Mouse (Mus musculus): ENCODE results near the gene Sema6c. TPM values are rescaled to one million over a fixed set of nuclear protein-coding genes. Genes with fewer than 3 reads are reported as not detected.

Gene Sema6c
- polyA plus RNA-seq, 1 experiment from 2014 or later: 1.0 TPM

GRCm38 (mm10) chr3:95141474-95141873, 18.8 kb upstream of the Sema6c start:
- no peak overlapping the region for H3K4me3 ChIP-seq (ENCODE audit: low read depth, low read length)
- H3K27ac ChIP-seq (ENCODE audit: low read depth, low read length): no peak overlapping the region
- H3K4me2 ChIP-seq (replicated peaks; ENCODE audit: low read depth): no peak overlapping the region

GRCm38 (mm10) chr3:95141952-95142616, 18.2 kb upstream of the Sema6c start, which contains the start of gene Tnfaip8l2:
TSS of gene Tnfaip8l2 (minus strand) at chr3:95142360.
- no peaks in the 10 kb centered on the region for H3K27me3 ChIP-seq (replicated peaks; ENCODE audit: control insufficient read depth, insufficient read depth, low read length)
- no peaks in the 10 kb centered on the region for H3K4me1 ChIP-seq (replicated peaks; ENCODE audit: control insufficient read depth, insufficient read depth, low read length)
- H3K9ac ChIP-seq (ENCODE audit: low read depth, low read length): no peak within 1 kb of the TSS
- H3K9me3 ChIP-seq (ENCODE audit: control insufficient read depth): no peaks in the 10 kb centered on the region
- WGBS: 78% methylated on average over 10 of the region's 10 CpGs
- ATAC-seq: no peak
- H3K4me3 ChIP-seq (ENCODE audit: low read depth, low read length): 0 out of 2 replicates have a peak within 1 kb of the TSS, but pooled peaks have one; percentile 0
- H3K27ac ChIP-seq (ENCODE audit: low read depth, low read length): no peak within 1 kb of the TSS
- H3K36me3 ChIP-seq (ENCODE audit: control insufficient read depth, insufficient read depth): peaks cover 17% of the 10 kb centered on the region
- TF ChIP-seq CTCF (IDR thresholded peaks at IDR 0.05; ENCODE audit: low read depth): no peak
- H3K4me2 ChIP-seq (replicated peaks; ENCODE audit: low read depth): no peak within 1 kb of the TSS; the same call in 1 of the 2 replicates

More at GRCm38 (mm10) chr3:95141474-95141873, 18.8 kb upstream of the Sema6c start:
- H3K9me3 ChIP-seq (ENCODE audit: control insufficient read depth): no peaks in the 10 kb centered on the region
- 92% methylated on average over 9 of the region's 9 CpGs for WGBS
- no peak for TF ChIP-seq CTCF (IDR thresholded peaks at IDR 0.05; ENCODE audit: low read depth)
- no peaks in the 10 kb centered on the region for H3K27me3 ChIP-seq (replicated peaks; ENCODE audit: control insufficient read depth, insufficient read depth, low read length)
- no peak overlapping the region for H3K9ac ChIP-seq (ENCODE audit: low read depth, low read length)
- peaks cover 17% of the 10 kb centered on the region for H3K36me3 ChIP-seq (ENCODE audit: control insufficient read depth, insufficient read depth)
- ATAC-seq: no peak
- H3K4me1 ChIP-seq (replicated peaks; ENCODE audit: control insufficient read depth, insufficient read depth, low read length): no peaks in the 10 kb centered on the region

- 10% methylated on average over 5 of the region's 5 CpGs for WGBS
- no peaks in the 10 kb centered on the region for H3K9me3 ChIP-seq (ENCODE audit: control insufficient read depth)
These were observed 17.6 kb upstream of the Sema6c start for GRCm38 (mm10) chr3:95142617-95143011.

GRCm38 (mm10) chr3:95147924-95148323, 12.3 kb upstream of the Sema6c start:
- 63% methylated on average over 3 of the region's 3 CpGs for WGBS
- Histone ChIP-seq H3K9ac (ENCODE audit: low read depth, low read length) (no peak overlapping the region), H3K4me2 (replicated peaks; ENCODE audit: low read depth) (no peak overlapping the region), H3K27ac (ENCODE audit: low read depth, low read length) (no peak overlapping the region), H3K4me3 (ENCODE audit: low read depth, low read length) (no peak overlapping the region), H3K4me1 (replicated peaks; ENCODE audit: control insufficient read depth, insufficient read depth, low read length) (no peaks in the 10 kb centered on the region), H3K27me3 (replicated peaks; ENCODE audit: control insufficient read depth, insufficient read depth, low read length) (no peaks in the 10 kb centered on the region), H3K36me3 (ENCODE audit: control insufficient read depth, insufficient read depth) (no peaks in the 10 kb centered on the region), H3K9me3 (ENCODE audit: control insufficient read depth) (no peaks in the 10 kb centered on the region)
- TF ChIP-seq CTCF (IDR thresholded peaks at IDR 0.05; ENCODE audit: low read depth): no peak
- no peak for ATAC-seq

More at GRCm38 (mm10) chr3:95142617-95143011, 17.6 kb upstream of the Sema6c start:
- Histone ChIP-seq H3K4me1 (replicated peaks; ENCODE audit: control insufficient read depth, insufficient read depth, low read length) (no peaks in the 10 kb centered on the region), H3K4me3 (ENCODE audit: low read depth, low read length) (no peak overlapping the region), H3K9ac (ENCODE audit: low read depth, low read length) (no peak overlapping the region), H3K4me2 (replicated peaks; ENCODE audit: low read depth) (no peak overlapping the region), H3K27ac (ENCODE audit: low read depth, low read length) (no peak overlapping the region), H3K36me3 (ENCODE audit: control insufficient read depth, insufficient read depth) (peaks cover 17% of the 10 kb centered on the region), H3K27me3 (replicated peaks; ENCODE audit: control insufficient read depth, insufficient read depth, low read length) (no peaks in the 10 kb centered on the region)
- ATAC-seq: peak; percentile 56
- TF ChIP-seq CTCF (IDR thresholded peaks at IDR 0.05; ENCODE audit: low read depth): peak; percentile 95

- Histone ChIP-seq H3K9me3 (ENCODE audit: control insufficient read depth) (no peaks in the 10 kb centered on the region), H3K4me2 (replicated peaks; ENCODE audit: low read depth) (no peak overlapping the region), H3K36me3 (ENCODE audit: control insufficient read depth, insufficient read depth) (no peaks in the 10 kb centered on the region), H3K4me3 (ENCODE audit: low read depth, low read length) (no peak overlapping the region), H3K9ac (ENCODE audit: low read depth, low read length) (no peak overlapping the region), H3K27me3 (replicated peaks; ENCODE audit: control insufficient read depth, insufficient read depth, low read length) (no peaks in the 10 kb centered on the region), H3K4me1 (replicated peaks; ENCODE audit: control insufficient read depth, insufficient read depth, low read length) (no peaks in the 10 kb centered on the region), H3K27ac (ENCODE audit: low read depth, low read length) (no peak overlapping the region)
- no peak for ATAC-seq
- 57% methylated on average over 4 of the region's 4 CpGs for WGBS
- TF ChIP-seq CTCF (IDR thresholded peaks at IDR 0.05; ENCODE audit: low read depth): peak; percentile 69
These were observed 6.4 kb upstream of the Sema6c start for GRCm38 (mm10) chr3:95153874-95154273.

GRCm38 (mm10) chr3:95159511-95159986, 708 bp upstream of the Sema6c start:
- Histone ChIP-seq H3K4me2 (replicated peaks; ENCODE audit: low read depth) (peak overlapping the region; percentile 97), H3K9me3 (ENCODE audit: control insufficient read depth) (no peaks in the 10 kb centered on the region), H3K9ac (ENCODE audit: low read depth, low read length) (0 out of 2 replicates have a peak overlapping the region, but pooled peaks have one; percentile 11), H3K4me3 (ENCODE audit: low read depth, low read length) (peak overlapping the region; percentile 69), H3K27me3 (replicated peaks; ENCODE audit: control insufficient read depth, insufficient read depth, low read length) (peaks cover 8% of the 10 kb centered on the region; the same call in 1 of the 2 replicates), H3K36me3 (ENCODE audit: control insufficient read depth, insufficient read depth) (no peaks in the 10 kb centered on the region), H3K4me1 (replicated peaks; ENCODE audit: control insufficient read depth, insufficient read depth, low read length) (peaks cover 5% of the 10 kb centered on the region; the same call in 1 of the 2 replicates), H3K27ac (ENCODE audit: low read depth, low read length) (no peak overlapping the region)
- ATAC-seq: no peak
- no peak for TF ChIP-seq CTCF (IDR thresholded peaks at IDR 0.05; ENCODE audit: low read depth)
- WGBS: 21% methylated on average over 8 of the region's 8 CpGs
